Mouse (Mus musculus) kidney, adult 2 months (tissue): ENCODE results near the gene Nup153.

Experiments used
- CTCF ChIP-seq: fragments of 200-500 bp; conservative IDR thresholded peaks from 2 replicates; pipeline ENCODE4 v1.5.1; 2011; ENCODE audit warnings: low read depth, mild to moderate bottlenecking, control low read depth, low read length, moderate library complexity, mixed read lengths; ENCODE audit not compliant: insufficient read depth, insufficient read length
- POLR2A ChIP-seq: fragments of 200-500 bp; IDR thresholded peaks from one replicate; pipeline ENCODE4 v1.6.1; 2011; ENCODE audit warnings: low read depth, low read length, control low read depth

GRCm38 (mm10) chr13:46642318-46642717, 85.4 kb downstream of the Nup153 start:
- TF ChIP-seq POLR2A (no peak), CTCF (peak; percentile 41; the same call in 1 of the 2 replicates)
